Mouse (Mus musculus) T-helper 2 cell (primary cell): ENCODE data around the gene Ankrd9.

ENCODE experiments used
- in situ Hi-C: fragments of 300-600 bp; cut with MboI, MseI; formaldehyde crosslinking; loops from one replicate; pipeline ENCODE4 v1.15.1; 2025; ENCODE audit warnings: high pct_unique_total_duplicates

Gene Ankrd9

GRCm38 (mm10) chr12:110965500-110965899 is 13.3 kb downstream of the Ankrd9 start:
- in situ Hi-C loops = no loop called here

GRCm38 (mm10) chr12:110961973-110962372 is 16.9 kb downstream of the Ankrd9 start:
- in situ Hi-C loops = no loop called here

- in situ Hi-C loops = no loop called here
Measured at GRCm38 (mm10) chr12:110954351-110954991, 24.4 kb downstream of the Ankrd9 start.

- in situ Hi-C loops = no loop called here
Measured at GRCm38 (mm10) chr12:110953900-110954299, 24.9 kb downstream of the Ankrd9 start.

- in situ Hi-C loops = no loop called here
Measured at GRCm38 (mm10) chr12:110953443-110953842, 25.4 kb downstream of the Ankrd9 start.

GRCm38 (mm10) chr12:110952628-110953385 is 26.0 kb downstream of the Ankrd9 start:
- in situ Hi-C loops = no loop called here

- in situ Hi-C loops = no loop called here
Measured at GRCm38 (mm10) chr12:110951236-110951635, 27.6 kb downstream of the Ankrd9 start.

GRCm38 (mm10) chr12:110950151-110950550 is 28.7 kb downstream of the Ankrd9 start:
- in situ Hi-C loops = no loop called here

- in situ Hi-C loops = no loop called here
Measured at GRCm38 (mm10) chr12:110949410-110949809, 29.4 kb downstream of the Ankrd9 start.

GRCm38 (mm10) chr12:110948910-110949201 is 30.0 kb downstream of the Ankrd9 start:
- in situ Hi-C loops = no loop called here

- in situ Hi-C loops = no loop called here
Measured at GRCm38 (mm10) chr12:110948082-110948909, 30.5 kb downstream of the Ankrd9 start.

GRCm38 (mm10) chr12:110946216-110946615 is 32.6 kb downstream of the Ankrd9 start:
- in situ Hi-C loops = no loop called here

- in situ Hi-C loops = no loop called here
Measured at GRCm38 (mm10) chr12:110940869-110941268, 38.0 kb downstream of the Ankrd9 start.

GRCm38 (mm10) chr12:110939385-110939784 is 39.5 kb downstream of the Ankrd9 start:
- in situ Hi-C loops = loop anchor here (5.0 kb wide), 1 partner anchor 43 kb away; no protein-coding TSS in a partner anchor

- in situ Hi-C loops = loop anchor here (5.0 kb wide), 1 partner anchor 45 kb away; no protein-coding TSS in a partner anchor
Measured at GRCm38 (mm10) chr12:110937496-110937895, 41.3 kb downstream of the Ankrd9 start.

GRCm38 (mm10) chr12:110935983-110936620 is 42.7 kb downstream of the Ankrd9 start:
- in situ Hi-C loops = loop anchor here (5.0 kb wide), 1 partner anchor 46 kb away; no protein-coding TSS in a partner anchor

- in situ Hi-C loops = no loop called here
Measured at GRCm38 (mm10) chr12:110932820-110933219, 46.0 kb downstream of the Ankrd9 start.
